Mouse (Mus musculus) lung, postnatal 14 days (tissue): ENCODE results near the gene Cabp4.
A peak's percentile ranks its signal among the peaks of the same experiment; 100 is the strongest.

Experiments
- DNase-seq: peaks from one replicate; pipeline ENCODE4 v3.0.0; 2021

Gene Cabp4

GRCm38 (mm10) chr19:4100718-4101261 lies 43.0 kb downstream of the Cabp4 start:
- DNase-seq = no peak

- peak; percentile 85 for DNase-seq
Observed at GRCm38 (mm10) chr19:4099837-4100717, 43.8 kb downstream of the Cabp4 start, which contains the start of gene Pitpnm1. Gene Pitpnm1 (plus strand): TSS chr19:4099998.

GRCm38 (mm10) chr19:4099056-4099455 lies 44.8 kb downstream of the Cabp4 start:
- DNase-seq = peak; percentile 98

GRCm38 (mm10) chr19:4098426-4098825 lies 45.4 kb downstream of the Cabp4 start:
- no peak for DNase-seq

- DNase-seq = peak; percentile 84
Observed at GRCm38 (mm10) chr19:4097441-4097825, 46.4 kb downstream of the Cabp4 start.

GRCm38 (mm10) chr19:4096642-4097440 lies 47.0 kb downstream of the Cabp4 start, which contains the start of gene Cdk2ap2:
Gene Cdk2ap2 (plus strand): TSS chr19:4097182.
- DNase-seq = peak; percentile 99

- no peak for DNase-seq
Observed at GRCm38 (mm10) chr19:4095802-4096201, 48.0 kb downstream of the Cabp4 start.

GRCm38 (mm10) chr19:4094774-4095303 lies 49.0 kb downstream of the Cabp4 start:
- DNase-seq = no peak

GRCm38 (mm10) chr19:4094348-4094747 lies 49.5 kb downstream of the Cabp4 start:
- no peak for DNase-seq

- DNase-seq = no peak
Observed at GRCm38 (mm10) chr19:4093772-4094171, 50.1 kb downstream of the Cabp4 start.

GRCm38 (mm10) chr19:4092750-4093149 lies 51.1 kb downstream of the Cabp4 start:
- no peak for DNase-seq

- no peak for DNase-seq
Observed at GRCm38 (mm10) chr19:4091383-4091782, 52.5 kb downstream of the Cabp4 start.

GRCm38 (mm10) chr19:4090446-4090845 lies 53.4 kb downstream of the Cabp4 start:
- DNase-seq = no peak

GRCm38 (mm10) chr19:4089128-4089527 lies 54.7 kb downstream of the Cabp4 start:
- DNase-seq = no peak

GRCm38 (mm10) chr19:4088146-4088545 lies 55.7 kb downstream of the Cabp4 start:
- DNase-seq = no peak

GRCm38 (mm10) chr19:4087090-4087489 lies 56.7 kb downstream of the Cabp4 start:
- DNase-seq = no peak

- no peak for DNase-seq
Observed at GRCm38 (mm10) chr19:4086156-4086555, 57.7 kb downstream of the Cabp4 start.
